Mouse (Mus musculus) large intestine, adult 2 months (tissue): Measurements from ENCODE around the gene Dtx2. TPM values are rescaled to one million over a fixed set of nuclear protein-coding genes. Genes with fewer than 3 reads are reported as not detected.

Experiments used
- DNase-seq: peaks from one replicate; pipeline ENCODE4 v3.0.0-alpha.2; 2012; ENCODE audit warnings: low read depth, low spot score
- WGBS: fragments of 180-500 bp; shearing (Covaris S2); methylation state at CpG from one replicate; pipeline ENCODE4 v1.1.7; 2018; 5-methylcytosine and 5-hydroxymethylcytosine counted together
- polyA plus RNA-seq: library from polyadenylated mRNA; depleted of rRNA; stranded (reverse); fragments of >200 nt; gene quantifications from 2 replicates; pipeline ENCODE4 v1.2.3, GENCODE M21; 2012; rRNA removed

Dtx2 gene
- polyA plus RNA-seq = 10.1 and 13.6 TPM in 2 replicates

DNA sequence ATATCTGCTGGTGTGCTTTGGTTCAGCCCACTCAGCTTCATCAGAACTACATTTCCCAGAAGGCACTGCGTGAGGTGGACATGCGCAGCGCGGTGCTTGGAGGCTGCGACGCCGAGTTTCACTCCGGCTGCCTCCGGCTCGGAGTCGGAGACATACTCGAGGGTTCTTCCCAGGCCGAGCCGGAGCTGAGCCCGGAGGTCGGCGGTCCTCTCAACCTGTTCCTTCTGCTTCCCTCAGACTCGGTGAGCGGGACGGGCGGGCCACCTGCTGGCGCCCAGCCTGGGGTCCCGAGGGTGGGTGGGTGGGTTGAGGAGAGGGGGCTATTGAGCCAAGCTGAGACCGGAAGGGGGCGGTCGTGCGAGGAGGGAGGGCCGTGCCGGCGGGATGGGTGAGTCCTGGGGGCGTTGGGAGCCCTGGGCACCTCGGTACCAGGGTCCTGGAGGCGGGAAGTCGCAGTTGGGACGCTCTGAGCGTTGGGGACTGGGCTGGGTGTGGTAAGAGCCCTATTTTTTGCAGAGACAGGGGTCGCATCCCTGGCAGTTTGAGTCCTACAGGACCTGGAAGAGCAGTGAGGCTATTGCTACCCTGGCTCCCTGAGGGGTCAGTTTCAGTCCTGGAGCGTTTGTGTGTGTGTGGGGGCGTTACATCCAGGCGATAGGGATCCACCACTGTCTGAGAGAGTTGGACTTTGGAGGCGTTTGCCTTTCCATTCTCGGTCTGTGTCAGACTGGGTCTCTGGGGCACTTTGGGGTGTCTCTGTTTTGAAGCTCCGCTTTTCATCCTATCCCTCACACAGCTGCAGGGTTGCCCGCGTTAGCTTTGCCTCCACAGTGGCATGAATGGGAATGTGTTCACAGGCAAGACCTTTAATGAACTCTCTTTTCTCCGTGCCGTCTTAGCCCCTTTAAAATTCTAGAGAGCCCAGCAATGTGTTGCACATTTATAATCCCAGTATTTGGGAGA, at the start of gene Dtx2:
Gene Dtx2, plus strand, starts transcription at position 76 of the 963 bp plus-strand sequence.
- WGBS = 1% methylated on average over 47 of the region's 47 CpGs
- DNase-seq = peak; percentile 57

DNA sequence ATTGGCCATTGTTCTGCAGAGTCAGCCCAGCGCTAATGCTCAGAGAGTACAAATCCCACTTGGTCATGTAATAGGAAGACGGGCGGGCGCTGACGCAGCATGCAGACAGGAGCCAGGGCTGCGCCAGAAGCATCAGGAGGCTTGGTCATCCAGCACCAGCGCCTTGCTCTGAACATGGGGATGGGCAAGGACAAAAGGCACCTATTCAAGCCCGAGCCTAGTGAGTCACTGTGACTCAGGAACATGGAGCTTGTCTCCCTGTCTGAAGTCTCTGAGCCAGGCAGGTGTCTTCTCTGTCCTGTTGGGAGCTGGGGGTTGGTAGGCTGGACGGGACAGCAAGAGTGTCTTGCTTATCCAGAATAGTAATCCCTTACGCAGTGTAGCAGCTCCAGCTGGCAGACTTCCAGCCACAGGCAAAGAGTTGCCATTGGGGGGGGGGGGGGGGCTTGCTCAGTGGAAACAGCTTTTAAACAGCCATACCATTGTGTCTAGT, 48.6 kb upstream of the Dtx2 start:
- WGBS = 64% methylated on average over 10 of the region's 10 CpGs
- no peak for DNase-seq

DNA sequence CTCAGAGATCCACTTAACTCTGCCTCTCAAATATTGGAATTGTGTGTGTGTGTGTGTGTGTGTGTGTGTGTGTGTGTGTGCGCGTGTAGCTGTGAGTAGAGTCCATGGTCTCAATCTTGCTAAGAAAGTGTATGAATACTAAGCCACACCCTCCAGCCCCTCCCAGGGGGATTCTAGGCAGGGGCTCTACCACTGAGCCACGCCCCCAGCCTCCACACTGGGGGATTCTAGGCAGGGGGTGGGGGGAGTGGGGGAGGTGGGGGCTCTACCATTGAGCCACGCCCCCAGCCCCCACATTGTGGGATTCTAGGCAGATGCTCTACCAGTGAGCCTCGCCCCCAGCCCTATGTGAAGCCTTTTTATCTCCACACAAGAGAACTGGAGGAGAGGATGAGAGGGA, 48.0 kb upstream of the Dtx2 start:
- 83% methylated on average over 5 of the region's 5 CpGs for WGBS
- no peak for DNase-seq

GRCm38 (mm10) chr5:135950710-135951412, 43.7 kb upstream of the Dtx2 start:
- DNase-seq = no peak
- 43% methylated on average over 11 of the region's 11 CpGs for WGBS

DNA sequence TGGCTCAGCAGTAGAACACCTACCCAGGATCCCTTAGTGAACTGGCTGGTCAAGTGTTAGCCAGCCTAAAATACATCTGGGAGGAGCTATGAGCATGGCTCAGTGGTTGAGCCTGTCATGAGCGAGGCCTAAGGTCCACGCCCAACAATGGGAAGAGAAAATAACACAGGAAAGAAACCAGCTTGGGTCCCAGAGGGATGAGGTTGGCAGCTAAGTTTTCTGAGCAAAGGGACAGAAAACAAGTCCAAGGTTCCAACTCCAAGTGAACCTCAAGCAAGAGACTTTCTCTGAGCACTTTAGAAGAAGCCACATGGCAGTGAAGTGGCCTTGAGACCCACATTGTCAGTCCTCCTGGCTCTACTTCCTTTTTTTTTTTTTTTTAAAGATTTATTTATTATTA, 42.9 kb upstream of the Dtx2 start:
- WGBS = 90% methylated on average over 2 of the region's 2 CpGs
- no peak for DNase-seq

DNA sequence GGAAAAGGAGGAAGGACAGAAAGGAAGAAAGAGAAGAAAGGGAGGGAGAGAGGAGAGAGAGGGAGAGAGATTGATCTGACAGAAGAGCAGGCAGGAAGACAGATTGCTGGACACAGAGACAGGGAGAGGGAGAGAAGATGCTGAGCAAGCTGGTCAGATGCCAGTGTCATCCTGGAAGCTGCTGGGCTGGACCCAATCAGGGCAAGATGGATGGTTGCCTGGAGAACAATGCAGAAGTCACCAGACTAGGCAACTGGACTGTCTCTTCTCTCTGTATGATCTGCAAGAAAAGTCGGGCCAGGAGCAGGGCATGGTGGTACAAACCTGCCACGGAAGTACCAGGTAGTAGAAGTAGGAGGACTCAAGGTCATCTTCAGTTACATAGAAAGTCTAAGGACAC, 41.8 kb upstream of the Dtx2 start:
- DNase-seq = no peak
- WGBS = 77% methylated on average over 2 of the region's 2 CpGs

DNA sequence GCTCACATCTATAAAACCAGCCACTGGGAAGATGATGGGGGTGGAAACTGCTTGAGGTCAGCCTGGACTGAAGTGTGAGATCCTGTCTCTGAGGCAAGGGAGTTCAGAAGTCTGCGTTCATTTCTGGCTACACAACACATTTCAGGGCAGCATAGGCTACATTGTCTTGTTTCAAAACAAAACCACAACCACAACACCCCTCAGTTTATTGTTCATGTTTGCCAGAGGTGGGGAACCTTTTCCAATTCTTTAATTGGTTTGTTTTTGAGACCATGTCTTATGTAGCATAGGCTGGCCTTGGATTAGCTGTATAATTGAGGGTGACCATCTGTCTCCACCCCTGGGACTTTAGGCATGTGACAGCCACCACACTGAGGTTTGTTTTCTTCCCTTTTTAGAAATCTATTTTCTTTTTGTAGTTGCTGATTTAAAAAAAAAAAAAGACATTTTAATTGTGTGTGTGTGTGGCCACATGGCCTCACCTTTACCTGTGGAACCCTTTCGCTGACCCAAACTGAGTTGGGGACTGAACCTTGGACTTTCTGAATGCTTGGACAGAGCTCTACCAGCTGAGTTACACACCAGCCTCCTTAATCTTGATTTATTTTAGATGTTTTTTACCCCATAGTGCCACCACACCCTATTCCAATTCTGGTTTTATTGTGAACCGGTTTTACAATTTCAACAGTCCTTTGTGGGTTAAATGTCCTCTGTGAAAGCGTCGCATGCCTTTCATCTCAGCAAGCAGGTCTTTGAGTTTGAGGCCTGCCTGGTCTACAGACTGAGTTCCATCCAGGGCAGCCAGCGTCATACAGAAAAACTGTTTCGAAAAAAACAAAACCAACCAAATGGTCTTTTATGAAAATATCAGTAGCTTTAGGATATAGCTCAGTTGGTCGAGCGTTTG, 38.0 kb upstream of the Dtx2 start:
- 35% methylated on average over 9 of the region's 9 CpGs for WGBS
- DNase-seq = no peak

DNA sequence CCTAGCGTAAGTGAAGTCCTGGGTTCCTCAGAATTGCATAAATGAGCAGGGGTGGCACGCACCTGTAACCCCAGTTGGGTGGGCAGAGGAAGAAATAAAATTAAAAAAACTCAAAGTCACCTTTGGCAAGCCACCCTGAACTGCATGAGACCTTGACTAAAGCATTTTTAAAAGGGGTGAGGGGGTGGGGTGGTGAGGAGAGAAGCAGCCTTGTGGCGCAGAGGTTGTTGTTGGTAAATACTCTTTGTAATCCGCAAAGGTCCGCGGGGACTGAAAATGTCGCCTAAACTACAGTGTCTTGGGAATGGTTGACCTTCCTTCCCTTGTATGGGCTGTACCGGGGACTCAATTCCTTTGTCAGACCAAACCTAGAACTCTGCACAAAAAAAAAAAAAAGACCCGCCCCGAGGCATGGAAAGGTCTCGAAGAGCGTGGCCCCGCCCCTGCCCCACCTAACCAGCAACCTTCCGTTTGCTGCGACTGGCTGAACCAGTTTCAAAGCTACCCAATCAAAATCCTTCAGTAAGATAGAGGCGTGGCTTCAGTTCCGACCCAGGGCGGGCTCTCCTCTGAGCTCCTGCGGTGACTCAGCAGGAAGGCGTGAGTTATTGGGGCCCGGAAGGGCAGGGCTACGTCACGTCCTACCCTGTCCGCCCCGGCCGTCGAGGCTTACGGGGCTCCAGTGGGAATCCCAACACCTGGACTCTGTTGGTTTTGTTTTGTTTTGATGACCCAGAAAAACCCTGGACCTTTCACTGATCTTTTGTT, 37.2 kb upstream of the Dtx2 start:
- WGBS = 4% methylated on average over 28 of the region's 28 CpGs
- DNase-seq = peak; percentile 93

- no peak for DNase-seq
- WGBS = 77% methylated on average over 4 of the region's 4 CpGs
Measured at GRCm38 (mm10) chr5:135958367-135958766, 36.2 kb upstream of the Dtx2 start.

DNA sequence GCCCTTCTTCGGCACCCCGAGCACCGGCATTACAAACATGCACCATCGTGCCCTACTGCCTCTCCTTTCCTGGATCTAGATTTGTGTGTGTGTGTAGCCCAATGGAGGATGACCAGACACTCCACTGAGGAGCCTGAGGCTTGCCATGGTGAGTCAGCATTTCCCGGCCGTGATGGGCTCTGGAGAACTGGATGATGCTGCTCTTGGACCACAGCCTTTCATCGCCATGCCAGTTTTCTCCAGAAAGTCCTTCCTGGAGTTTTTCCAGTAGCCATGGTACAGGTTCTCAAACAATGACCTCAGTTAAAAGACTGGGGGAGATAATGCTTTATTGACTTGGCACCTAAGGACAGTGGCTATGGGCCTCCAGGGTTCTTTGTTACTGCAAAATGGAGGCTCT, 34.7 kb upstream of the Dtx2 start:
- no peak for DNase-seq
- WGBS = 83% methylated on average over 7 of the region's 7 CpGs

GRCm38 (mm10) chr5:135960909-135961635, 33.5 kb upstream of the Dtx2 start:
- WGBS = 96% methylated on average over 15 of the region's 15 CpGs
- DNase-seq = no peak

GRCm38 (mm10) chr5:135962125-135962491, 32.5 kb upstream of the Dtx2 start:
- 1% methylated on average over 11 of the region's 11 CpGs for WGBS
- DNase-seq = no peak

DNA sequence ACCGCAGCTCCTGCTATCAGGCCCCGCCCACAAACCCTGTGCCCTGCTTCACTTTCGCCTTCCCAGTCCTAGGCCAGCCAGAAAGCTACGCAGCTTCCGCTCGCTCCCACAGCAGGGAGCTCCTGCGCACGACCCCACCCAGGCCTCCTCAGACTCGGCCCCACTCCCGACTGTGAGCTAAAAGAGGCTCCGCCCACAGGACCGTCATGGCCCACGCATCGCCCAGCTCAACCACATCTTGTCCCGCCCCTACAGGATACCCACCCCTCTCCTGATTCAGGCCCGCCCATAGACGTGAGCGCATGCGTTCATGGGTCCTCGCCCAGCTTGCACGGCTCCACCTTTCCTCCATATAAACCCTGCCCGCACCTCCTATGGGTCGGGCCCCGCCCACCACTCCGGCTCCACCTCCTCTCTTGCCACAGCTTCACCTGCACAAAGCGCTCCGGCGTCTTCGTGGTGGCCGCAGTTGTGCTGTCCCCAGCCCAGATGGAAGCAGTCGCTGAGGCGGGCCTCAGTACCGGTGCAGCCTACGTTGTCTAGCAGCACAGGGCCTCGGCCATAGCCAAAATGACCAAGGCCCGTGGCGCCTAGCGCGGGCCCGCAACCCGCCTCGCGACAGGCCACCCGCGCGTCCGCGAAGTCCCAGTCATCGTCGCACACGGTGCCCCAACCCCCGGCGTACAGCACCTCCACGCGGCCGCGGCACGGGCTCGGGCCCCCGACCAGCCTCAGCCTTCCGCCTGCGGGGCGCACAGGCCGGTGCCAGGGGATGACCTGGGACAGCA, 31.9 kb upstream of the Dtx2 start:
- DNase-seq = peak; percentile 99
- under 1% methylated on average over 64 of the region's 64 CpGs for WGBS

GRCm38 (mm10) chr5:135963280-135963627, 31.3 kb upstream of the Dtx2 start:
- no peak for DNase-seq
- WGBS = 10% methylated on average over 6 of the region's 6 CpGs

DNA sequence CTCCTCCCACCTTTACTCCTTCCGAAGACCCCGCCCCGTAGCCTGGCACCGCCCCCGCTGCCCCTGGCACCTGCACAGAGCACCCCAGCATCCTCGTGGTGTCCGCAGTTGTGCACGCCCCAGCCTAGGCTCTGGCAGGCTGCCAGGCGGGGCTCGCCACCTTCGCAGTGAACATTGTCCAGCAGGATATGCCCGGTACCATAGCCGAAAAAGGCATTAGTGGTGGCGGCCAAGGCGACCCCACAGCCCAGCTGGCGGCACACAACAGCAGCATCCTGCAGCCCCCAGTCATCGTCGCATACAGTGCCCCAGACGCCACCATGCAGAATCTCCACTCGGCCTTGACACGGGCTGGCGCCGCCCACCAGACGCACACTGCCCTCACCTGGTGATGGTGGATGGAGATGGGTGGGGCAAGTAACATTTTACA, 29.1 kb upstream of the Dtx2 start:
- 7% methylated on average over 24 of the region's 24 CpGs for WGBS
- DNase-seq = no peak

DNA sequence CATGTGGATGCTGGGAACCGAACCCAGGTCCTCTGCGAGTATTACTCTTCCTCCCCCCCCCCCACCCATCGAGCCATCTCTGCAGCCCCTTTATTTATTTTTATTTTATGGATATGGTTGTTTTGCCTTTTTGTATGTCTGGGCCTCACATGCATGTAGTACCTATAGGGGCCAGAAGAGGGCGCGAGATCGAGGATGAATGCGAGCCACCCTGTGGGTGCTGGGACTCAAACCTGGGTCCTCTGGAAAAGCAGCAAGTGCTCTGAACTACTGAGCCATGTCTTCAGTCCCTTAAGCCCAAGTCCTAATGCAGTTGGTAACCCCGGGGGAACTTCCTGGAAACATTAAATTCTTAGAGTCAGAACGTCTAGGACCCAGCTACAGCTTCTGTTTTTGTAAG, 27.7 kb upstream of the Dtx2 start:
- WGBS = 52% methylated on average over 9 of the region's 9 CpGs
- DNase-seq = no peak

DNA sequence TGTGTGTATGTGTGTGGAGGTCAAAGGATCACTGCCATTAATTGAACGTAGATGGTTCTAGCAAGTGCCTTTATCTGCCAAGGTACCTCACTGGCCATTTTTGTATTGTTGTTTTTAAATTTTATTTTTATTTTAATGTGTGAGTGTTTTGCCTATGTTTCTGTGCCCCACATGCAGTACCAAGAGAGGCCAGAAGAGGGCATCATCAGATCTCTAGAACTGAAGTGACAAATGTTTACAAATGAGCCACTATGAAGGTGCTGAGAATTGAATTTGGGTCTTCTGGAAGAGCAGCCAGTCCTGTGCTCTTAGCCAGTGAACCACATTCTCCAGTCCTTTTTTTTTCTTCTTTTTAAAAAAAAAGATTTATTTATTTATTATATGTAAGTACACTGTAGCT, 25.8 kb upstream of the Dtx2 start:
- DNase-seq = no peak

DNA sequence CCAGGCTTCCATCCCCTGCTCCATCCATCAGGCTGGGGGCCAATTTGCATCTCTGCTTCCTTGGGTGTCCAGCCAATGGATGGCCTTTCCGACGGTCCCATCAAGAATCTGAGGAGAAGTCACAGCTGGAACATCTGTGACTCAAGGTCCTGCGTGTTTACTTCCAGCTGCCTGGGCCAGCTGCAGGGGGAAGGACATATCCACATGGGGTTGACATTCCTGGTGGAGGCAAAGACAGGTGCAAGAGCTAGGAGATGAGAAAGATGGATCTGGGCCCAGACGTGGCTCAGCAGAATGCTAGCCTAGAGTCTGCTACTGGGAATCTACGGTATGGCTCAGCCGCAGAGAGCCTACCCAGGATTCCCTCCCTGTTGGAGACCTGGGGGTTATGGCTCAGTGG, 24.4 kb upstream of the Dtx2 start:
- 65% methylated on average over 6 of the region's 6 CpGs for WGBS
- no peak for DNase-seq

More for the DNA sequence above, 25.8 kb upstream of the Dtx2 start:
- 76% methylated on average over 1 of the region's 1 CpGs for WGBS
